Mouse (Mus musculus) embryo, embryonic 11 days (tissue): ENCODE measurements at regions not wholly inside any gene's neighbourhood (a gene's known extent, or its start where the extent isn't known, plus 50 kb on each side); places are given as distances from the start of the nearest gene placed in this dataset.
"Not testable (repeated sequence)": the region's sequence is repeated elsewhere in the genome, so short reads cannot be mapped to it uniquely, and the experiment has no call there.

ENCODE experiments used
- DNase-seq: peaks from one replicate; pipeline ENCODE4 v3.0.0-alpha.2; 2015

DNA sequence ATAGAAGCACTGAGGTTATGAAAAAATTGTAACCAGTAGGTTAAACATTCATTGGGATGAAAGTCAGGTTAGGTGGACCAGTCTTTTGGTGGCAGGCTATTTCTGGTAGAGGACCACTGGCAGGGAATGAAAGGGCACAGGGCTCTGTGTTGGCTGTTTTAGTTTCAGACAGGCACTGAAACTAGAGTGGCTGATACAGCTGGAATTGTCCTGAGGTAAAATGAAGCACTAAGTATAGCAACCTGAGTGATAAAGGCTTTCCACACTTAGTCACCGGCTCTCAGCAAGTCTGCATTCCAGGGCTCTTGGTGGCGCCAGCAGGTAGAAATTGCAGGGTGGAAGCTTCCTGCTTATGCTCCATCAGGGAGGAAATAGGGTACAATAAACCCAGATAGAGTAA is 262.2 kb upstream of the Tmpo start:
- DNase-seq = no peak

DNA sequence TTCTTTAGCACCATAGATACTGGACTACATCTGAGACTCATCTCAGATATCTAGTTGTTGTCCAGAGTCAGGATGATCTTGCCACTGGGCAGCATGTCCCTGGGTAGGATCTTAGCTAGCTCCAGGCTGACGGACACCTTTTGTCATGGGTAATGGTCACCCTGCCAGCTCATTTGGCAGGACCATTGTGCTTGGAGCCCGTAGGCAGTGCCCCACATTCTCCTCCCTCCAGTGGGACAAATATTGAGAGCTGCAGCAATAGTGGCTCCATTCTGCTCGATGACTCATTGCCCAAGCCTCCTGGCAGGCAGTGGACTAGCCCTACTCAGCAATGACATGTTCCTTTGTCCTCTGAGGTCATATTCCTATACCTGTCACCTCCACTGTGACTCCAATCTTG is 258.9 kb upstream of the Tmpo start:
- no peak for DNase-seq

DNA sequence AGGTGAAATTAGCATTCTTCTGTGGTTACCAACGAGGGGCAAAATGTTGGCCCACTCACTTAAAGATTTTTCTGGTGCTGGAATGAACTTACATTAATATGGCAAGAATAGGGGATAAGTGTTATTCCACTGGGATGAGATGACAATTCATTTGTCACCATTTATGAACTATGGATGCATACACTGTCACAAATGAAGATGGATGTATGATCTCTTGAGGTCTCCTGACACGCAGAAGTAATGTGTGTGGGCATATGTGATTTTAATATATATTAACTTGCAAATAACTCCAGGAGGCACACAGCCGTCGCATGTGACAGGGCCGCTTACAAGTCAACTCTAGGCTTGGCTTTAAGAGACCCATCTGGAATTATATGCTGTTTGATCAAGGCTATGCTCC is 256.8 kb upstream of the Tmpo start:
- DNase-seq = no peak

DNA sequence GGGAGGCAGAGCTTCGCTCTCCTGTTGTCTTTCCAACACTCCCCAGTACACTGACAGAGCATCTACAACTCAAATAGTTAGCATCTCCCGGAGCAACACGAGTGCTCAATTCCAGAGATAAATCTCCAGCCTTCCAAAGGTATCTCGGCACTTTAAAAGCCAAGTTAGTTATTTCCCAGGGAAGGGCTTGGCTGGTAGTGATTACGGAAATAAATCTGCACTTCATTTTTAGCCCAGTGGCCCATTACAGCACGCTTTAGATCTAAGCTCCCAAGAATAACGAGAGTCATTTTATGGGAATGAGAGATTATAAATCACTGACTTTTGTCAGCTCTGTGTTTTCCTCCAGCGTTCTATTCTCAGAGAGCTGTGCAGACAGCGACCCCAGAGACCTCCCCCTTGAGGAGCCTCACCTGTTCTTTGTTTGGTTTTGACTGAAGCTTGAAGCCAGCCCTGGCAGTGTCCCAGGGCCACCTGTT is 255.0 kb upstream of the Tmpo start:
- DNase-seq = peak; percentile 52

DNA sequence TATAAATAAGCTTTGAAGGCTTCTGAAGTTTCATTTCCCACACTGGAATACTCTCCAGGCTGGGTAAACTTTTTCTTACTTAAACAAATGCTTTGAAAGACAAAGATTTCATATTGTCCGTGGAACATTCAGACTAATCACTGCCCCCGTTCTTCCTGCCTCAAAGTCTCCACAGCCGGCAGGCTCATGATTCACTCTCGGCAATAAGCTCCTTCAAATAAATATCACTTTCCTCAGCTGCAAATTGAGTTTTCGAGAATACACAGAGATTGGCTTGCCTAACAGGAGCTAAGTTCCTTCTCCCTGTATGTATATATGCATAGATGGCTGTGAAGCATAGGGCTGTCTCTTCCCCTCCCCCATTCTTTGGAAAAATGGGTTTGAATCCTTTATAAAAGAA is 249.2 kb upstream of the Tmpo start:
- no peak for DNase-seq

DNA sequence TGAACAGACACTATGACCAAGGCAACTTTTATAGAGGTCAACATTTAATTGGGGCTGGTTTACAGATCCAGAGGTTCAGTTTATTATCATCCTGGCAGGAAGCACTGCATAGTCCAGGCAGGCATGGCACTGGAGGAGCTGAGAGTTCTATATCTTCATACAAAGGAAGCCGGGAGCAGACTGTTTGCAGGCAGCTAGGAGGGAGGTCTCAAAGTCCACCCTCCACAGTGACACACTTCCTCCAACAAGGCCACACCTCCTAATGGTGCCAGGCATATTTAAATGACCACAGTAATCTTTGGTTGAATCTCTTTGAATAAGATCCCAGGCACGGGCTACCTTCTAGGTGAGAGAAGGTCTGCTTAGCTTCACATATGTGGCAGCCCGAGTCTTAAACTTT is 245.5 kb upstream of the Tmpo start:
- no peak for DNase-seq

DNA sequence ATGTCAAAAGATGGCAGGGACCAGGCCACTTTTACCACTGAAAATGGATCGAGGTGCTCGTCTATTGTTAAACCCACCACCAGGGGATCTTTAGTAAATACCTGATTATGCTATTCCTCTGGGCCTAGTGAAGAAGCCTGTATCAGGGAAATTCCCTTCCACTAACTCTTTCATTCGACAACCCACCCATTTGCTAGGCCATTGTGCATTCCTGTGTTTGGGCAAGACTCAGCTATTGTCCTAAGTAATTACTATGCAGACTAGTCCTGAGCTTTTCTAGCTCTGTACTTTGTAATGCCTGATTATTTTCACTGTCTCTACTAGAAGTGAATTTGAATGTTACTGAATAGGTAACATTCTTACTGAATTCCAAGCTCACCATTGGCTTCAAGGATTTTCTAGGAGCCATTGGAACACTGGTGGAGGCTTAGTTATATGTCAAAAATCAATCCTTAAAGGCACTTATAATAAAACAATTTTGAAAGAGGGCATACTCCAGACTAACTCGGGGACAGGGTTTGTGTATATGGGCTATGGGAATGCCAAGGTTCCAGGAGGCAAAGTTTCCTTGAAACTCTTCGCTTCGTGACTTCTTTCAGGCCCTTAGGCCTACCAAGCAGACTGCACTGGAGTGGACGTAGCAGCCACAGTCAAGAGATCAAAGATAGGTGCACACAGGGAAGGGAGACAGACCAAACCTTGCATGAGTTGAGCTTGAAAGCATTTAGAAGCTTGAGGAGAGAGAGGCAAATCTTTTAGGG is 244.7 kb upstream of the Tmpo start:
- DNase-seq = not testable (repeated sequence)

DNA sequence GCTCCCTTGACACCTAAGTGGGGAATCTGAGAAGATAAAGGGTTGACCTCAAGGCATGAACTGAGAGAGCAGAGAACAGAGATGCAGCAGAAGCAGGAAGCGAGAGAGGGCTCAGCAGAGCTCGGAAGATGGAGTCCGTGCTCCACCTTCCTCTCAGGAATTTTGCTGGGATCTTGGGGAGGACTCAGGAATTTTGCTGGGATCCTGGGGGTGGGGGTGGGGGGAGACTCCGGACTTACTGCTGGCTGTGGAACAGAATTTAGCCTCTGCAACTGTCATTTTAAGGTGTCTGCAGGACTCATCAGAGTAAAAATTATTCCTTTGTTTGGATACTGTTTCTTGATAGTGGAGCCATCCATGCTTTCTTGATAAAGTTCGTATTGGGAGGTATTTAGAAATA is 243.7 kb upstream of the Tmpo start:
- DNase-seq = no peak

DNA sequence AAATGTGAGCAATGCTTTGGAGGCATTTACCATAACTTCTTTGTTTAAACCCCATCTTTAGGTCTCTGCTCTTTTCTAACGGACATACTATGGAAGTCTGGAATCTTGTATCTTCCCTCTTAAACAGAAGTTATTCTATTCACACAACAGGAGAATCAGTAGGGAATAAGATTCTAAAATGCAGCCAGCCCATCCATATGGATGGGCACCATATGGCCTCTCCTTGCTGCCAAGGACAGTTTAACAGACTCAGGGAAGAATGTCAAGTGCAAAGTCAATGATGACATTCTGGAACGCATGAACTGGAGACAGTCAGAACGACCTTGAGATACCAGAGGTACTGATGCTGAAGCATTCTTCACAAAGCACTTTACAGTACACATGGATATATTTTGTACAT is 206.1 kb upstream of the Tmpo start:
- DNase-seq = no peak

DNA sequence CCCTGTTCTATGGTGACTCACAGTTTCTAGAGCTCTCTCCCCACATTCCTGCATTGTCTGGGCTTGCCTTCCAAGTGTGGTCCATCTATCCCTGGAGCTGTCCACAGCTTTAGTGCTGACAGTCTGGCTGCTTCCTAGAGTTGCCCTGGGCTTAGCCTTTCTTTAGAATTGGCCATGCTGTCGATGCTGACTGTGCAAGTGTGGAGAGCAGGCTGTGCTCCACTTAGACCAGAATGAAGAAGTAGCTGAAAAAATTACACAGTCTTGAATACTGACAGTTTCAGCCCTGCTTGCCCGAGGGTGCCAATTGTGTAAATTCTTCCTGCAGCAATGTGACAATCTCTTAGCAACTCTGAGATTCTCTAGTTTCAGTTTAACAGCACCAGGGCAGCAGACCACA is 203.3 kb upstream of the Tmpo start:
- DNase-seq = peak; percentile 79

DNA sequence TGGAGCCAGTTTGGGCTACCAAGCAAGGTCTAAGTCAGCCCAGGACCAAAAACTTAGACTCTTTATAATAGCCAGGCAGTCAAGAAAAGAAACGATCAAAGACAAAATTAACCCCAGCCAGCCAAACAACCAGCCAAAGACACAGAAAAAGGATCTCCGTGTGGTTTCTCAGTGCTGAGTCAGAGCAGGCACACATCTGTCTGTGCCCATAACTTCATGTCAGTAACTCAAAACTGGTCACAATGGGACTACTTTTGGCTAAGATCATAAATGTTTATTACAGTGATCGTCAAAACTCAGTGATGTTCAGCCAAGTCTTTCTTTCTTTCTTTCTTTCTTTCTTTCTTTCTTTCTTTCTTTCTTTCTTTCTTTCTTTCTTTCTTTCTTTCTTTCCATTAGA is 195.6 kb upstream of the Tmpo start:
- DNase-seq = no peak

DNA sequence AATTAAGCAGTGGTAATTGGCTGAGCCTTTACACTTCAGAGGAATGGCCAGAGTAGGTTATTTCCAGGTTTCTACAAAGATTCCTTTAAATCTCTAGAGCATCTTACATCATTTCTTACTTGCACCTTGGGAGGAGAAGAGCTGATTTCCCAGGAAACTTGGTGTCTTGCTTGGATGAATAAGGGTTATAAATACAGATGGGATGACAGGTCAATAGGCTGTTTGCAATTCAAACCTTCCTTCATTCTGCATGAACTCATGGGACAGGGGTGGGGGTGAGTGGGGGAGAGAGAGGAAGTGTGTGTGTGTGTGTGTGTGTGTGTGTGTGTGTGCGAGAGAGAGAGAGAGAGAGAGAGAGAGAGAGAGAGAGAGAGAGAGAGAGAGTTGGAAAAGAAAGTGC is 186.4 kb upstream of the Tmpo start:
- DNase-seq = no peak

DNA sequence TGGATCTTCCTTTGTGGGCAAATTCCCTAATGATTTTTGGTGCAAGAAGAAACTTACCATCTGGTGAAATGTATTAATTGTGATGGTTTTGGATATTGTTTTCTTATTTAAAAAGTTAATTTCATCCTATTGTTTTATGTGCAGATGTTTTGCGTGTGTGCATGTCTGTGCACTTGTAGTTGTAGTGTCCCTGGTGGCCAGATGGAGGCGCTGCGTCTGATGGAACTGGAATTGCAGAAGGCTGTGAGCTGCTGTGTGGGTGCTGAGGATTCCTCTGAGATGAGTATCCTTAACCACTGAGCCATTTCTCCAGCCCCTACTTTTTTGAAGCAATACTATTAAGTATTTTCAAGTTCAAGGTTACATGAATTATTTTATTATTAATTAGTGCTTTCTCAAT is 181.5 kb upstream of the Tmpo start:
- no peak for DNase-seq

DNA sequence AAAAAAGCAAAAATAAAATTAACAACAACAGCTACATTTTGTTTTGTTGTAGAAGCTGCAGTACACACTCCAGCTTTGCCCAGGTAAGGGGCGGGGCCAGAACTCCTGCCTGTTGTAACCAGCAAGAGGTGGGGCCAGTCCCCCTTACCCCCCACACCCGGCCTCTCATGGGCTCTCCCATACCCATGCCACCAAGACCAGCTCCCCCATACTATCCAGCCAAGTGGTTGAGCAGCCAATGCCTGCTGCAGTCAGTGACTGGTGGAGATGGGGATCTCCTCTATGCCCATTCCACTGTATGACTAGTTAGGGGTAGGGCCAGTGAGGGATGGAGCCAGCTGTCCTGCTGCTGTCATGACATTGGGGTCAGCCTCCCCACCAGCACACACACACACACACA is 180.5 kb upstream of the Tmpo start:
- DNase-seq = no peak

DNA sequence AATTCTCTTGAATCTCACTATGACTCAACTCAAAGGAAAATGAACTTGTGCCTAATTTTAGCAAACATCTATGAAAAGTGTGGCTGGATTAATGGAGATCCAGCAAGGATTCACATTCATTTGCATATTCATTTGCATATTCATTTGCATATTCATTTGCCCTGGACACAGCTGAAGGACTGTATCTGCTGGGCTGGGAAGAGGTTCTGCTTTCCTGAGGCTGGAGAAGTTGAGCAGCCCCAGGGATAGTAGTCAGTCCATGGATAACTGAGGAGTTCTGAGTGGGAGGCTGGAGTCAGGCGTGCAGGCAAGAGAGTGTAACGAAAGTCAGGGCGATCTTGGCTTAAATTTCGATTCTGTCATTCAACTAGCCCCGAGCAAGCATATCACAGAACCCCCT is 164.3 kb upstream of the Tmpo start:
- DNase-seq = no peak

DNA sequence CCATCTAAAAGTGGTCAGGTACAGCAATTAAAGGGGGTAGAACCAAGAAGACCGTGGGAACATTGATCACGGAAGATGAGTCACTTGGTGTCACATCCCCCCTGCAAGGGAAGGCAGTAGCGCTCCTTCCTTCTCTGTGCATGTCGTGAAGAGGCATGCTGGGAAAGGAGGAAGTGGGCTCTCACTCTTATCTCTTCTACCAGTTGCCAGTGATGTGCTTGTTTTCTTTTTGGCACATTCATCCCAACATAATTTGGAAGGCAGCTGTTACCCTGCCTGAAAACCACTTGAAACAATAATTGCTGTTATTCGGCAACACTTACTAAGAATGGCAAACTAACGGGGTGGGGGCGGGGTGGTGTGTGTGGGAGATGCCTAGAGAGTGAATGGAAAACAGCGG is 161.0 kb upstream of the Tmpo start:
- no peak for DNase-seq

DNA sequence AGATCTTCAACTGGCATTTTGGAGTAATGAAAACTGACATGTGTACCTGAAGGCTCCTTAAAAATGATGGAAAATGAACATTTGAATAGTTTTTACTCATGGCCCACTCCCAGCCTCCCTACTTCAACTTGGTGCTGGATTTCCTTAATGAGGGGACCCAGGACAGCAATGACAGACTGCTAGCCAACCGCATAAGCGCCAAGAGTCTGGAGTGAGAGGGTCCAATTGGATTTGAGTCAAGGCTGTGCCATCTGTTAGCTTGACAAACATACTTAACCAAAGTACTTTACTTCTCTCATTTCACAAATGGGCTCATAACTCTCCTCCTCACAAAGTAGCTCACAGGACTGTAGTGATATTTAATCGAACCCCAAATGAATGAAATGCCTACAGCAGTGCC is 158.2 kb upstream of the Tmpo start:
- no peak for DNase-seq

DNA sequence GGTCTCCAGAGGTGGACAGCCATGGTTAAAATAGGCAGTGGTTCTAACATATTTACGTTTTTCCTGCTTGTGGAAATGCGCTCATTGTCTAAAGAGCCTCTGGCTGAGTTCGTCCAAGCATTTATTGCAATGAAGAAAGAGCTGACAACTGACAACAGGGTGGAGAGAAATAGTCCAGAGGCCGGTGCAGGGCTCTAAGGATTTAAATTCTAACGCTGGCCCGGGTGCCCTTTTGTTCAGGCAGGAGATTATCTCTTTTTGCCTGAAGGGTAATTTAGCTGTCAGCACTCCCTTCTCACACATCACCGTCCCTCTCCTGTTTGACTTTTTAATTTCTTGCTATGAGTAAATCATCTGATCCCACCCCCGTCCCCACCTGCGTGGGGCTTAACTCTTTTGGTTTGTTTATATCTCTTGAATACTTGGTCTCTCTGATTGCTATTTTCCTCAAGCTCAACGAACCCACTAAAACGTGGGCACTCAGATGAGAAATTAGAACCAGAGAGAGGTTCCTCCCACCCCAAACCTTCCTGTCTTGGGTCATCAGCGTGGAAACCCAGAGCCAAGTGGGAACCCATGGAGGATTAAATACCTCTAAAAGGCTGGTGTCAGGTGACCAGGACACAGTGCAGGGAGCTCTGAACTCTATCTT is 145.7 kb upstream of the Tmpo start:
- peak; percentile 7 for DNase-seq

DNA sequence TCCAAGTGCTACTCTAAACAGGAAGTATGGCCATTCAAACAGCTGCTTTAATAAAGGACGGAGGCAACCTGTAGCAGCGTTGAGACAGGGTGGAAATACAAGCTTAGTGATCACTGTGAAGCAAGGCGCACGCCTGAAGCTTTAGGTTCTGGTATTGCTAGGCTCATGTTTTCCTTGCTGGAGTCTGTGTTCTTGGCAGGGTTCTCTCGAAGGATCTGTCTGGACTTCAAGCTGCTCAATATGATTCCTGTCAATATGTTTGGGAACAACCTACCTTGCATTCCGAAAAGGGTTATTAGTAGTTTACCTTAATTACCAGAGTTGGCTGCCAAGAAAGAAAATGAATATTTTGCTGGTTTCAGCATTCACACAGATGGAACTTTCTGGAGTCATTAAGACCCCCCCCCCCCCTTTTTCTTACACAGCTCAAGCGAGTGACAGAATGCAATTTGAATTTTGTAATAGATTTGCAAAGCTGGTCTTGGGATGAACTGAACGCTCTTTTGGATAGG is 145.1 kb upstream of the Tmpo start:
- DNase-seq = no peak

DNA sequence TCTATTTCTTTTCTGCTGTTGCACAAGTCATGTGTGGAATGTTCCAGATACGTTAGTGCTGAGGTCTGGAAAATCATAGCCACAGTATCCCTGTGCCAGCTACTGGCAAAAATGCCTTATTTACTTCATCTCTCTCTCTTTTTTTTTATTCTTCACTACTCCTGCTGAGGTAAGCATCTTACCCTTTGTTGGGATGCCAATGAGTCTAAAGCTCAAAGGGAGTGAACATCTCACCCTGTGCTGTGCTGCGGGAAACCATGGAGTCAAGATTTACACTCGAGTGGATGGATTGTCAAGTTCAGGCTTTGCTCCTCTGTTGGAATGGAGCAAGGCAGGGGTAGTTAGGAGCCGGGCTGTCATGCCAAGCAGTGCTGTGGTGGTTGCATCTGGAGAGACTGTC is 140.1 kb upstream of the Tmpo start:
- no peak for DNase-seq

DNA sequence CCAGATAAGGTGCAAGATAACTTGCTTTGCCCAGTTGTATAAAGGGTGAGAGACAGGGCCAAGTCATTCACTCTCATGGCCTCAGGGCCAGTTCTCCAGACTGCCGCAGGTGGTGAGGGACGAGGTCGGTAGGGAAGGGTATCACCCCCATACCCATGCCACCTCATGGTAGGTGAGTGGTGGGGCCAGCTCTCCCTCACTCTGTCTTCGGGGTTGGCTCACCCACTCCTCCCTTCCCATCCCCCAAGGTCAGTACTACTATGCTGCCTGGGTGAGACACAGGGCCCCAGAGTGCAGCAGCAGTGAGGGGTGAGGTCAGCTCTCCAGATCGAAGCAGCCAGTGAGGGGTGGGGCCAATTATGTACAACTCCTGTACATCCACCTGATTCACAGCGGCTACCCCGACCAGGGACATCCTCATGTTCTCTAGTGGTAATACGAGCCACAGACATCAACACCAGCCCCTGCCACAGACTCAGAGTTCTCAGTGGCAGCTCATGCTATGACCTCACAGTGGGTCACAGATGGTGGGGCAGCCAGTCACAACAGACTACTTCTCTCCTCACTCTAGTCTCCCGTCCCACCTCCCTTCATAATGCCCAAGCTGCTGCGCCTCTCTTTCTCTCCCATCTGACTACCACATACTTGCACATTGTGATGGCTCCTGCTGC is 138.5 kb upstream of the Tmpo start:
- no peak for DNase-seq

DNA sequence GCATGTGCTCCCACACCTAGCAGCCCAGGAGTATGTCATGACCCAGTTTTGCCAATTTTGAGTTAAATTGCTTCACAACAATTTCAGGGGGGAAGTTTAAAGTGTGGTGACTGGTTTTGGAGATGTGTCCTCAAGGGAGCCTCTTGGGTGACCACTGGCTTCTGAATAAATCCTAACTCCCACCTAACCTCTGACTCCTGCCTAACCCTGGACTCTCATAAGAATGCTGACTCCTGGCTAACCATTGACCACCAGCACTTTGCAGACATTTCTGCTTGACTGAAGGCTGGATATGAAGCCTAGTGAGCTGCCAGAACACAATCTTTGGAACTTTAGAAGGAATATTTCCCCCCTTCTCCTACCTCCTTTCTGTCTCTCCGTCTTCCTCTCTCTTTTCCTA is 133.3 kb upstream of the Tmpo start:
- DNase-seq = no peak

DNA sequence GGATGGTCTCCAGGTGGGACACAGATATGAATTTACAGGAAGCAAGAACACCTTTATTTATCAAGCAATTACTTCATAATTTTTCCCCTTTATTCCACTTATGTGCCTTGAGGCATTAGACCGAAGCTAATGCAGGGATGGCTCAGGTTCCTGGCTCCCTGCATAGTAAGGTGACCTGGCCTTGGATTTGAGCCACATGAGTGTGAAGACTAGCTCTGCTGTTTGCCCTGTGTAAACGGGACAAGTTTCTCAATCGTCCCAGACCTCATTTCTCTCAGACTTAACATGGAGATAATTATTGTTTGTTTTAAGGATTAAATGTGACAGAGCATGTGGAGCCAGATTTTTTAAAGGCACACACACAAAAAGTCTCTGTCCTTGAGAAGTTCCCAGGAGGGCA is 132.2 kb upstream of the Tmpo start:
- no peak for DNase-seq

DNA sequence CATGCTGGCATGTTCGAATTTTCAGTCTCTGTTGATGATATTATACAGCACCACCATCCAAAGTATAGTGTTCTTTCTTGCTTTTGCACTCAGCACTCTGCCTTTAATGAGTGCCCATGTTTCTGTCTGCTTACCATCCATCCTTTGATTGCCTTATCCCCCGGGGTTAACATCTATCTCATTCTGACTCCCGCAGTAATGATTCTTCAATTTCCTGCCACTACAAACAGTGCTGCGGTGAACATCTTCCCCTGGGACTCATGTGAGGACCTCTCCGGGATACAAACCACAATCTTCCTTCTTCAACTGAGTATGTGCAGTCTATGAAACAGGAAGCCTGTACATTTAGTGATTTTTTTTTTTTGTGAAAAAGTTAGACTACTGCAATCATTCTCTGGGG is 131.8 kb upstream of the Tmpo start:
- DNase-seq = no peak
